Mouse (Mus musculus): ENCODE measurements around the gene Tenm4. TPM values are rescaled to one million over a fixed set of nuclear protein-coding genes. Genes with fewer than 3 reads are reported as not detected.
"Not testable (repeated sequence)": the region's sequence is repeated elsewhere in the genome, so short reads cannot be mapped to it uniquely, and the experiment has no call there.

Tenm4 gene
- polyA plus RNA-seq, 1 experiment from 2014 or later = 9.1 TPM

GRCm38 (mm10) chr7:96600381-96600941, 429.4 kb downstream of the Tenm4 start:
- Histone ChIP-seq H3K27me3 (ENCODE audit: control insufficient read depth, insufficient read depth, low read length) (no peaks in the 10 kb centered on the region), H3K4me2 (ENCODE audit: low read depth, low read length) (no peak overlapping the region), H3K4me3 (ENCODE audit: low read length) (no peak overlapping the region), H3K4me1 (ENCODE audit: control insufficient read depth, insufficient read depth, low read length) (no peaks in the 10 kb centered on the region), H3K9ac (ENCODE audit: low read length) (no peak overlapping the region), H3K36me3 (ENCODE audit: control insufficient read depth, insufficient read depth) (no peaks in the 10 kb centered on the region), H3K27ac (ENCODE audit: low read length) (no peak overlapping the region), H3K9me3 (replicated peaks; ENCODE audit: control insufficient read depth, low read length) (no peaks in the 10 kb centered on the region)
- 34% methylated on average over 5 of the region's 5 CpGs for WGBS
- no peak for ATAC-seq (replicated peaks; ENCODE audit: extremely low read depth, insufficient read depth, low FRiP score)

GRCm38 (mm10) chr7:96604091-96604745, 433.2 kb downstream of the Tenm4 start:
- no peak overlapping the region for H3K9ac ChIP-seq (ENCODE audit: low read length)
- WGBS = 63% methylated on average over 3 of the region's 3 CpGs
- H3K4me3 ChIP-seq (ENCODE audit: low read length) = no peak overlapping the region
- no peaks in the 10 kb centered on the region for H3K4me1 ChIP-seq (ENCODE audit: control insufficient read depth, insufficient read depth, low read length)
- H3K27me3 ChIP-seq (ENCODE audit: control insufficient read depth, insufficient read depth, low read length) = no peaks in the 10 kb centered on the region
- H3K36me3 ChIP-seq (ENCODE audit: control insufficient read depth, insufficient read depth) = no peaks in the 10 kb centered on the region
- H3K9me3 ChIP-seq (replicated peaks; ENCODE audit: control insufficient read depth, low read length) = no peaks in the 10 kb centered on the region
- no peak overlapping the region for H3K27ac ChIP-seq (ENCODE audit: low read length)
- no peak overlapping the region for H3K4me2 ChIP-seq (ENCODE audit: low read depth, low read length)
- no peak for ATAC-seq (replicated peaks; ENCODE audit: extremely low read depth, insufficient read depth, low FRiP score)

- 71% methylated on average over 2 of the region's 2 CpGs for WGBS
- no peak for ATAC-seq (replicated peaks; ENCODE audit: extremely low read depth, insufficient read depth, low FRiP score)
These were observed 434.3 kb downstream of the Tenm4 start for GRCm38 (mm10) chr7:96605316-96605715.

GRCm38 (mm10) chr7:96609854-96610586, 439.0 kb downstream of the Tenm4 start:
- H3K27me3 ChIP-seq (ENCODE audit: control insufficient read depth, insufficient read depth, low read length) = 0 out of 2 replicates have a peak, but pooled peaks cover 5% of the 10 kb centered on the region
- ATAC-seq (replicated peaks; ENCODE audit: extremely low read depth, insufficient read depth, low FRiP score) = no peak
- H3K4me2 ChIP-seq (ENCODE audit: low read depth, low read length) = no peak overlapping the region
- H3K36me3 ChIP-seq (ENCODE audit: control insufficient read depth, insufficient read depth) = no peaks in the 10 kb centered on the region
- H3K9ac ChIP-seq (ENCODE audit: low read length) = no peak overlapping the region
- H3K4me1 ChIP-seq (ENCODE audit: control insufficient read depth, insufficient read depth, low read length) = no peaks in the 10 kb centered on the region
- no peaks in the 10 kb centered on the region for H3K9me3 ChIP-seq (replicated peaks; ENCODE audit: control insufficient read depth, low read length)
- 53% methylated on average over 10 of the region's 10 CpGs for WGBS
- H3K4me3 ChIP-seq (ENCODE audit: low read length) = no peak overlapping the region
- H3K27ac ChIP-seq (ENCODE audit: low read length) = peak overlapping the region; percentile 22; the same call in 1 of the 2 replicates

More at GRCm38 (mm10) chr7:96605316-96605715, 434.3 kb downstream of the Tenm4 start:
- Histone ChIP-seq H3K36me3 (ENCODE audit: control insufficient read depth, insufficient read depth) (no peaks in the 10 kb centered on the region), H3K27me3 (ENCODE audit: control insufficient read depth, insufficient read depth, low read length) (0 out of 2 replicates have a peak, but pooled peaks cover 5% of the 10 kb centered on the region), H3K4me1 (ENCODE audit: control insufficient read depth, insufficient read depth, low read length) (no peaks in the 10 kb centered on the region), H3K9me3 (replicated peaks; ENCODE audit: control insufficient read depth, low read length) (no peaks in the 10 kb centered on the region), H3K9ac (ENCODE audit: low read length) (no peak overlapping the region), H3K4me3 (ENCODE audit: low read length) (no peak overlapping the region), H3K27ac (ENCODE audit: low read length) (no peak overlapping the region), H3K4me2 (ENCODE audit: low read depth, low read length) (no peak overlapping the region)

- ATAC-seq (replicated peaks; ENCODE audit: extremely low read depth, insufficient read depth, low FRiP score) = no peak
- no peak overlapping the region for H3K4me2 ChIP-seq (ENCODE audit: low read depth, low read length)
- H3K27ac ChIP-seq (ENCODE audit: low read length) = no peak overlapping the region
- H3K9ac ChIP-seq (ENCODE audit: low read length) = no peak overlapping the region
- 52% methylated on average over 2 of the region's 2 CpGs for WGBS
- H3K9me3 ChIP-seq (replicated peaks; ENCODE audit: control insufficient read depth, low read length) = no peaks in the 10 kb centered on the region
- no peak overlapping the region for H3K4me3 ChIP-seq (ENCODE audit: low read length)
- no peaks in the 10 kb centered on the region for H3K36me3 ChIP-seq (ENCODE audit: control insufficient read depth, insufficient read depth)
- H3K27me3 ChIP-seq (ENCODE audit: control insufficient read depth, insufficient read depth, low read length) = no peaks in the 10 kb centered on the region
- no peaks in the 10 kb centered on the region for H3K4me1 ChIP-seq (ENCODE audit: control insufficient read depth, insufficient read depth, low read length)
These were observed 446.3 kb downstream of the Tenm4 start for GRCm38 (mm10) chr7:96617371-96617770.

- no peak overlapping the region for H3K9ac ChIP-seq (ENCODE audit: low read length)
- no peaks in the 10 kb centered on the region for H3K27me3 ChIP-seq (ENCODE audit: control insufficient read depth, insufficient read depth, low read length)
- H3K4me1 ChIP-seq (ENCODE audit: control insufficient read depth, insufficient read depth, low read length) = no peaks in the 10 kb centered on the region
- no peak for ATAC-seq (replicated peaks; ENCODE audit: extremely low read depth, insufficient read depth, low FRiP score)
- WGBS = 87% methylated on average over 4 of the region's 4 CpGs
- no peak overlapping the region for H3K27ac ChIP-seq (ENCODE audit: low read length)
- H3K4me3 ChIP-seq (ENCODE audit: low read length) = no peak overlapping the region
- H3K4me2 ChIP-seq (ENCODE audit: low read depth, low read length) = no peak overlapping the region
- H3K36me3 ChIP-seq (ENCODE audit: control insufficient read depth, insufficient read depth) = no peaks in the 10 kb centered on the region
- no peaks in the 10 kb centered on the region for H3K9me3 ChIP-seq (replicated peaks; ENCODE audit: control insufficient read depth, low read length)
These were observed 449.0 kb downstream of the Tenm4 start for GRCm38 (mm10) chr7:96619930-96620472.

- no peak for ATAC-seq (replicated peaks; ENCODE audit: extremely low read depth, insufficient read depth, low FRiP score)
- Histone ChIP-seq H3K27me3 (ENCODE audit: control insufficient read depth, insufficient read depth, low read length) (no peaks in the 10 kb centered on the region; the same call in 1 of the 2 replicates), H3K9ac (ENCODE audit: low read length) (no peak overlapping the region), H3K4me1 (ENCODE audit: control insufficient read depth, insufficient read depth, low read length) (no peaks in the 10 kb centered on the region), H3K4me2 (ENCODE audit: low read depth, low read length) (no peak overlapping the region), H3K27ac (ENCODE audit: low read length) (no peak overlapping the region), H3K9me3 (replicated peaks; ENCODE audit: control insufficient read depth, low read length) (no peaks in the 10 kb centered on the region), H3K4me3 (ENCODE audit: low read length) (no peak overlapping the region), H3K36me3 (ENCODE audit: control insufficient read depth, insufficient read depth) (no peaks in the 10 kb centered on the region)
- 73% methylated on average over 3 of the region's 3 CpGs for WGBS
These were observed 455.3 kb downstream of the Tenm4 start for GRCm38 (mm10) chr7:96626338-96626737.

- not testable (repeated sequence) for H3K27me3 ChIP-seq (ENCODE audit: control insufficient read depth, insufficient read depth, low read length); H3K4me1 ChIP-seq (ENCODE audit: control insufficient read depth, insufficient read depth, low read length); H3K9ac ChIP-seq (ENCODE audit: low read length); H3K4me3 ChIP-seq (ENCODE audit: low read length); H3K4me2 ChIP-seq (ENCODE audit: low read depth, low read length); H3K36me3 ChIP-seq (ENCODE audit: control insufficient read depth, insufficient read depth); ATAC-seq (replicated peaks; ENCODE audit: extremely low read depth, insufficient read depth, low FRiP score); H3K9me3 ChIP-seq (replicated peaks; ENCODE audit: control insufficient read depth, low read length); H3K27ac ChIP-seq (ENCODE audit: low read length)
- WGBS = 77% methylated on average over 9 of the region's 9 CpGs
These were observed 459.5 kb downstream of the Tenm4 start for GRCm38 (mm10) chr7:96630551-96630950.

- 38% methylated on average over 1 of the region's 1 CpGs for WGBS
- peaks cover 3% of the 10 kb centered on the region; the same call in 1 of the 2 replicates for H3K27me3 ChIP-seq (ENCODE audit: control insufficient read depth, insufficient read depth, low read length)
- H3K4me2 ChIP-seq (ENCODE audit: low read depth, low read length) = no peak overlapping the region
- no peak overlapping the region for H3K9ac ChIP-seq (ENCODE audit: low read length)
- ATAC-seq (replicated peaks; ENCODE audit: extremely low read depth, insufficient read depth, low FRiP score) = peak; percentile 78
- no peaks in the 10 kb centered on the region for H3K4me1 ChIP-seq (ENCODE audit: control insufficient read depth, insufficient read depth, low read length)
- H3K9me3 ChIP-seq (replicated peaks; ENCODE audit: control insufficient read depth, low read length) = no peaks in the 10 kb centered on the region
- no peaks in the 10 kb centered on the region for H3K36me3 ChIP-seq (ENCODE audit: control insufficient read depth, insufficient read depth)
- H3K4me3 ChIP-seq (ENCODE audit: low read length) = no peak overlapping the region
- no peak overlapping the region for H3K27ac ChIP-seq (ENCODE audit: low read length)
These were observed 462.0 kb downstream of the Tenm4 start for GRCm38 (mm10) chr7:96633008-96633407.
